Mouse (Mus musculus): ENCODE measurements around the gene Ppdpf. TPM values are rescaled to one million over a fixed set of nuclear protein-coding genes. Genes with fewer than 3 reads are reported as not detected.

The Ppdpf gene
- total RNA-seq (2021) = 10 to 100 TPM; 47.6 to 56.8 TPM
- long read RNA-seq, experiment 1, transcript Ppdpf-204 (2 exons, 510 nt) = minor isoform, 7 of 80 reads
- long read RNA-seq, experiment 1, transcript Ppdpf-201 (5 exons, 1,160 nt) = minor isoform, 11 of 80 reads
- long read RNA-seq, experiment 1, transcript Ppdpf-202 (5 exons, 689 nt) = minor isoform, 17 of 80 reads
- long read RNA-seq, experiment 1, transcript Ppdpf-205 (3 exons, 771 nt) = major isoform, 33 of 80 reads
- long read RNA-seq, experiment 1, partial matches to known transcripts = 3 of 80 reads
- long read RNA-seq, experiment 1, other reads (novel, unspliced or antisense) = 1 of 80 reads
- long read RNA-seq, experiment 2, transcript Ppdpf-201 (5 exons, 1,160 nt) = minor isoform, 12 of 66 reads
- long read RNA-seq, experiment 2, transcript Ppdpf-202 (5 exons, 689 nt) = minor isoform, 15 of 66 reads
- long read RNA-seq, experiment 2, transcript Ppdpf-205 (3 exons, 771 nt) = major isoform, 19 of 66 reads
- long read RNA-seq, experiment 2, transcript Ppdpf-204 (2 exons, 510 nt) = minor isoform, 9 of 66 reads
- long read RNA-seq, experiment 2, partial matches to known transcripts = 3 of 66 reads
- long read RNA-seq, experiment 2, other reads (novel, unspliced or antisense) = 1 of 66 reads

DNA sequence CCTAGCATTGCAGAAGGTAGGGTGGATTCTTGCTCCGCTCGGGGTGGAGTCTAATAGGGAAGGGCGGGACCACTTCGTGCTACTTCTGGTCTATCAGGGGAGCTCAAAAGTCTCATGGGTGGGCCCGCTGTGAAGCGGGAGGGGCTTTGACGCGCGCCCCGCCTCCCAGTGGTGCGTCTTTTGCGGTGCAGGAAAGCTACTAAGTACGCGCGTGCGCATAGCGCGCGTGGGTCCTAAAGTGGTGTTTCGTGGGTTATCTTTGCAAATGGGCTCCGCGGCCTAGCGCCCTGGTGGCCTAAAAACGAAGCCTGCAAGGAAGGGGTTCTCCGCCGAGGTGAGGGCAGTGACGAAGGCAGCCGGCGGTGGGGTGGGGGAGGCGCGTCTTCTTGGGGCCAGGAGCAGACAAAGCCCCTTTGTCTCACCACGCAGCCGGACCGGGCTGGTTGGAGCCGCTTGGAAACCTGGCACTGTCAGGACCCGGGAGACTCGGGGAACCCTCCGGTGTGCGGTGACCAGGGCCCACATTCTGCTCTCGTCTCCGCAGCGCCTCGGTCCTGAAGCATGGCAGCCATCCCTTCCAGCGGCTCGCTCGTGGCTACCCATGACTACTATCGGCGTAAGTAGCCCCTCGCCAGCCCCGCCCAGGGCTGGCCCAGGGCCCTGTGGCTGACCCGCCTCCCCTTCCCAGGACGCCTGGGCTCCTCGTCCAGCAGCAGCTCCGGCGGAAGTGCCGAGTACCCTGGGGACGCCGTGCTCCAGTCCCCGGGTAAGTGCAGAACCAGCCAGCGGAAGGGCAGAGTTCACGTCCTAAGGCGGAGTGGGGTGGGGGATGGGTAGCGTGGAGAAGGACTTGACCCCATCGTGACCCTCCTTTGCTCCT is at the start of gene Ppdpf:
Gene Ppdpf (plus strand): TSS at position 127 of the 880 bp plus-strand sequence.
- DNase-seq = peak; percentile 96 to 98

DNA sequence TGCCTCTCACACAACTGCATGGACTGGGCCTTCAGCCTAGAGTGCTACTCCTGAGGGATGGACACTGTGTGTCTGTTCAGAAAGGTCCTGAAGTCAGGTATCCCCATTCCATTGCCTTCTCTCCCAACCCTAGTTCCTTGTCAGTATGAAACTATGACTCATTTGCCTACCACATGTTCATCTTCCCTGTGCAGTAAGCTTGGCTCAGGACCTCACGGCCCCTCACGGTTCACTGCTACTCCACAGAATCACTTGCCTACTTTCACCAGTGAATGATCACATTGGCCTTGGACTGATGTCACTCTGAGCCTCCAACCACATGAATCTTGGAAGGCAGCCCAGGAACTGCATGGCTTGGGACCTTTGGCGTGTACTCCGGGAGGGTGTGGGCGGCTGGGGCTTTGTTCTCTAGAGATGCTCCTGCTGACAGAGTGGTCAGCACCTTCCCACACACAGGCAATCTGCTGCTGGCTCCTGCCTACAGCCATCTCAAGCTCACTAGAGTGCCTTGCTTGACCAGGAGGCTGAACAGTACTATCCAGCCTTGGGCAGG is 47.3 kb upstream of the Ppdpf start:
- DNase-seq = no peak

DNA sequence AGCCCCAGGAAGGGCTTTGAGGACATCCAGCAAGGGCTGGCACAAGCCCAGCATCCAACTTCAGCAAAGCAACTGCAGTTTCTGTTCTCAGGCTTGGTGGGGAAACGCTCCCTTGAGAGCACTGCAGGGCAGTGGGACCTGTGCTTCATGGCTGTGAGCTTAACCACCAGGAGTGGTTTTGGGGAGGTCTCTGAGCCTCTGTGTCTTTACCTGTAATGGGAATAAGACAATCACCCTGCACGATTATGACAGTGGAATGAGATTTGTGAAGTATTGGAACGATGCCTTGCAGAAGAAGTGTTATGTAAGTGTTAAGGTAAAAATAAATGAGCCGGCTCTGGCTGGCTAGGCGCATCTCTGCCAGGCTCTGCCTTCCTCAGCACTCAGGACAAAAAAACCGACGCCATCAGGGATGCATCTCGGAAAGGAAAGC is 44.3 kb upstream of the Ppdpf start:
- DNase-seq = peak in 1 of 2 experiments; percentile 28

DNA sequence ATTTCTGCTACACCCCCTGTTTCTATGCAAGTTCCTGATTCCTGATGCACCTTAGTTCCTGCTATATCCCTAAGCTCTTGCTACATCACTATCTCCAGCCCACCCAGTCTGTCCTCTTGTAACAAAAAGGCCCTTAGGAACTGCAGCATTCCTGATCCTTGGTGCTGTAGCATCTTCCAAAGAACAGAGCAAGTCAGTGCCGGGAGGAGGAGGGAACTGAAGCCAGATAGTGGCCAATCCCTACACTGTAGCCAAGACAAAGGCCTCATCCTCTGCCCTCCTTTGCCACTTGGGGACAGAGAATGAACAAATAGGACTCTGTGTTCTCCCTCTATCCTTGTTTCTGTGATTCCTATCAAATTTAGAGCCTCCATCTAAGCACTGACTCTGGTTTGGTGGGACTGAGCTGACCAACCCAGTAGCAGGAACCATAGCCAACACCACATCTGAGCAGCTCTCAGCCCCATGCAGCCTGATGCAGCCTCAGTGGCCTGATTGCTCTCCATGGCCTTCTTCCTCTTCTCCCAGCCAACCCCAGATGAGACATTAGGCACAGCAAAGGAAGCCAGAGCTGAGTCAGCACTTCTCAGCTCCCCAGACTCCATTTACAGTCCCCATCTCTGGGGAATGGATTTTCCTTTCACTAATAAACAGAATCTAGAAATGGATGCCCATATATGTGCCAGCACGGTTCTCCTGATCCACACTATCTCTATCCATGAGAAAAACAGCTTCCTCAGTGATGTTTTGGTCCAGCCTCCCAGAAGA is 43.4 kb upstream of the Ppdpf start:
- DNase-seq = no peak

DNA sequence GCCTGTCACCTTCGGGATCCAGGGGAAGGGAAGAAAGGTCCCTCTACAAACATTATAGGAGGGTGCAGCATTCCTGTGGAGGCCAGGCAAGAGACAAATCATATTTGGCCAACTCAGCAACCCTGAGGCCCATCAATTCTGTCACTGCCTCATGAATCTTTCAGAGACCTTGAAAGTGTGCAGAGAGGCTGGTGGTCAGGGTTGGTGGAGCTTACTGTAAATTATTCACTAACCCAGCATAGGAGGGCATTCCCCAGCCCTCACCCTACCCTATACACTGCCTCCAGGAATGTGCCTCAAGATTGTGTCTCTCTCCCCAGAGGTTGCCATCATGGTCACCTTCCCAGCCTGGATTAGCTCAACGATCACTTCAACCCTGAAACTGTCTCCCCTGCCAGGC is 42.4 kb upstream of the Ppdpf start:
- no peak for DNase-seq

DNA sequence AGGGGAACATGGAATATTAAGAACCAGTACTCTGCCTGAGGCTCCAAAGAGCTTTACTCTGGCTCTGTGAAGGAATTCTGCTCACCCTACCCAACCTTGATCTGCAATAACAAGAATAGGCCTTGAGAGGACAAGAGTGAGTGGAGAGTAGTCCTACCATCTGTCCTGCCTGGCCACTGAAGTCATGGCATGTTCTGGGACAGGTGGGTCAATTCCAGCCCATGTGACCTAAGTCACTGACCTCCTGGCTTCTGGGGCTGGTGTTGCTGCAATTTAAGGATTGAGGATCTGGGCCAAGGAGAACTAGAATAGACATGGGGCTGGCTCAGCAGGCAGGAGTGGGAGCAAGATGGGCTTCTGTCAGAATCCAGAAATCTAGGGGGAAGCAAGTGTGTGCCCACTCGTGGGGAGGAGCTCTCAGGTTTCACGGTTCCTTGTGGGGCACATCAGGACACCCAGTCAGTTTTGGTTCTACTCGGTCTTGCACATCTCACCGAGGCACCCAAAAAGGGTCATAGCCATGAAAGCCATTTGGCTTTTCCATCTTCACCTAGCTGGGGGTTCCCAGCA is 40.0 kb upstream of the Ppdpf start:
- DNase-seq = peak; percentile 42 to 54

DNA sequence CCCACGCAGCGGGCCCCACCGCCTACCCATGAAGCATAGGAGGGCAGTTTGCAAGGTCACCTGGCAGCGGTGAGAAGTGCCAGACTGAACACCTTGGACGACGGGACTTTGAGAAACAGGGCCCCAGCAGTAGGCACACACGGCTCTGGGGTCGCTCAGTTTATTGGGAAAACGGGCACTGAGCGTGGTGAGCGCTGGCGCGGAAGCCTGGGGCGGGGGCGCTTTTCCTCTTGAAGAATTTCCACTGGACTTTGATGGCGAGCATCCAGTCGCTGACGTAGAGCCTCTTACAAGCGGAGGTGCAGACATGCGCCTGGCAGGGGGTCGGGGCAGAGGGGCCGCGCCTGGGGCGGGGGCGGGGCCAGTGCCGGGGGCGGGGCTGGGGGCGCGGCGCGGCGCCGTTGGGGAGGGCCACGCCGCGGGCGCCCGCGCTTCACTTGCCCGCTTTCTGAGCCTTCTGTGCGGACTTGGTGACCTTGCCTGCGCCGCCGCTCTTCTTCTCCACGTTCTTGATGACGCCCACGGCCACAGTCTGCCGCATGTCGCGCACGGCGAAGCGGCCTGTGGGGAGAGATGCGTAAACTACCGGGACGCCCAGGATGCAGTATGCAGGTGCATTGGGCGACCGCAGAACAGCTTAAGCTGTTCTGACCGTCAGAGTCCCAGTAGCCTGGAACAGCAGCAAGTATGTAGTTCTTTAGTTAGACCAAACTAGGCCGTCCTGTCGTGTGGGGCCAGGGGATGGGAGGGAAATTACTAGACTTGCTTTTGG is 39.3 kb upstream of the Ppdpf start:
- peak; percentile 64 to 66 for DNase-seq

DNA sequence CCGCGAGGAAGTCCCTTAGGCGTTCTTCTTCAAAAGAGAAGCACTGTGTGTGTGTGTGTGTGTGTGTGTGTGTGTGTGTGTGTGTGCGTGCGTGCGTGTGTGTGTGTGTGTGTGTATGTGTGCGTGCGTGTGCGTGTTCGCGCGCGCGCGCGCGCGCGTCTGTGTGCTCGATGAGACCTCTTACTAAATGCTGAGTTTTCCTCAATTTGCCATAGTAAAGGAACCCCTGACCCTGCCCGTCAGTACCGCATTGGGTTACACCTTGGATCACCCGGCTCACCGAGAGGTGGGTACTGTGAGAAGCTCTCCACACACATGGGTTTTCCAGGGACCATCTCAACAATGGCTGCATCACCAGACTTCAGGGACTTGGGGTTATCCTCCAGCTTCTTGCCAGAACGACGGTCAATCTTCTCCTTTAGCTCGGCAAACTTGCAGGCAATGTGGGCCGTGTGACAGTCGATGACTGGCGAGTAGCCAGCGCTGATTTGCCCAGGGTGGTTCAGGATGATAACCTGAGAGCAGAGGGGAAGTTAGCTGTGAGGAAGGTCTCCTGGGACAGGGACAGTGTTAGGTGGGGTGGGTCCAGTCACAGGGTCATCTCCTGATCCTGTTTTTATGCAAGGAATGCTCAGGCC is 38.6 kb upstream of the Ppdpf start:
- peak in 1 of 2 experiments; percentile 51 for DNase-seq

DNA sequence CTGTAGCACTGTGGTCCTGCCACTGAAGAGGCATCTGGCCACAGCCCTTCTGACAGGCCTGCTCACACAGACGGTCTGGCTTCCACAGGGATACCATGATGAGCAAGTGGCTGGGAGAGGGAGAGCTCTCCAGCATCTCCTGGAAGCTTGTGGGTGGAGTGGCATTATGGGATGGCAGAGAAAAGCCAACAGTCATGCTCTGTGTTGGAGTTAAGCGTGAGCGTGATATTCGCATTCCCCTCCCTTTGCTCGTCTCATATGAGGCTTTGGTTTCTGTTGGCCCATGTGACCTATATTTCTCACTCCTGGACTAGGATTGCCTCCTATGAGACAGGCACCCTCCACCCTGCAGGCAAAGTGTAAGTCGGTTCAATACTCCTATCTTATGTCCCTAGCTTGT is 36.8 kb upstream of the Ppdpf start:
- DNase-seq = no peak

DNA sequence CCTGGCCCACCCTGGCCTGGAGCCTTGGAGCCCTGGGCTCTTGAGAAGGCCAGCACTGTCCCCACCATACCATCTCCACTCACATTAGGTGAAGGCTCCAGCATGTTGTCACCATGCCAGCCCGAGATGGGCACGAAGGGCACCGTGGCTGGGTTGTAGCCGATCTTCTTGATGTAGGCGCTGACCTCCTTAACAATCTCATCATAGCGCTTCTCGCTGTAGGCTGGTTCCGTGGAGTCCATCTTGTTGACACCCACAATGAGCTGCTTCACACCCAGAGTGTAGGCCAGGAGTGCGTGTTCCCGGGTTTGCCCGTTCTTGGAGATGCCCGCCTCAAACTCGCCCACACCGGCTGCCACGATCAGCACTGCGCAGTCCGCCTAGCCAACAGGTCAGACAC is 34.3 kb upstream of the Ppdpf start:
- no peak for DNase-seq

DNA sequence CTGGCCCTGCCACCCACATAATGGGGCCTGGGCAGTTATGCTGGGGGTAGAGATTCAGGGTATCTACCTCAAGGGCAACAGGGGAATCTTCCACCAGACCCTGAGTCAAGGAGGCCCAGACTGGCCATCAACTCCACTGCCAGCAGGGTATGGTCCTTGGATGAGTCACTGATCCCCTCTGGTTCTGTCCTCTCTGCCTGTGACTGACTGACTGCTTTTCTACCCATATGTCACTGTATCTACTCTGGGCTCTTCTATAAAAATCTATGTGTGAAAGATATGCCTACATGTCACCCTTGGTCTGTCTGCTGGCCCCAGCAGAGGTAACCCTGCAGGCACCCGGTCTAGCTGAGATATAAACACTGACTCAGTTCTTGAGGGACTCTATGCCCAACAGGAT is 33.9 kb upstream of the Ppdpf start:
- DNase-seq = no peak

DNA sequence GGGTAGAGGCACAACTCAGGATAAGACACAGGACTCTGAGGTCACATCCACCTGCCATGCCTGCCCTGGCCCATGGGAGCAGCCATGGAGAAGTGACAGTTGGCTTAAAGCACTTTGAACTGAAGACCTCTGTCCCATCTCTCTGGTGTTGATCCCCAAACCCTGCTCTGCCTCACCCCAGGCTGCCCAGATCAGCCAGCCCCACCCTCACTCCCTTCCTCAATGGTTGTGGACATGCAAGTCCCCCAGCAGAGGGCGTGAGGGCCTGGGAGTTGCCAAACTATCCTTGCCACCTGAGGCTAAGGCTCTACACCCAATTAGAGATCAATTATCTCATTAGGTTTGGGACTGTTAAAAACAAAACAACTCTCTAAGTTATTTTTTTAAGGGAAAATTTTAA is 33.2 kb upstream of the Ppdpf start:
- peak in 1 of 2 experiments; percentile 56 for DNase-seq

DNA sequence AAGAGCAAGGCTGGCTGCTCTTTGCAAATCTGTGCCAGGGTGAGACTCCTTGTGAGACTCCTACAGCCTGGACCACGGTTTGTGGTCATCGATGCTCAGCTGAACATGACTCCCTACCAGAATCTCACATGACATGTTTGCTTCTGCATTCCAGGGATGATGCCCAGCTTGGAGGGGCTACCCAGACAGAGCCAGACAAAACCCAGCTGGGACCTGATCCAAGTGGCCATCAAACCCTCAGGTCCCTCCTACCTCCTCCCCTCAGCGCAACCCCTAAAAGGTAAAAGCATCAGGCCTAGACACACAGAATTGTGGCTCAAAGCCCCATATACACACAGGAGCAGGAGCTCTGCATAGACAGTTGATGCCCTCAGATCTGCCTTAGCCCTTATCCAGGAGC is 32.7 kb upstream of the Ppdpf start:
- no peak for DNase-seq

DNA sequence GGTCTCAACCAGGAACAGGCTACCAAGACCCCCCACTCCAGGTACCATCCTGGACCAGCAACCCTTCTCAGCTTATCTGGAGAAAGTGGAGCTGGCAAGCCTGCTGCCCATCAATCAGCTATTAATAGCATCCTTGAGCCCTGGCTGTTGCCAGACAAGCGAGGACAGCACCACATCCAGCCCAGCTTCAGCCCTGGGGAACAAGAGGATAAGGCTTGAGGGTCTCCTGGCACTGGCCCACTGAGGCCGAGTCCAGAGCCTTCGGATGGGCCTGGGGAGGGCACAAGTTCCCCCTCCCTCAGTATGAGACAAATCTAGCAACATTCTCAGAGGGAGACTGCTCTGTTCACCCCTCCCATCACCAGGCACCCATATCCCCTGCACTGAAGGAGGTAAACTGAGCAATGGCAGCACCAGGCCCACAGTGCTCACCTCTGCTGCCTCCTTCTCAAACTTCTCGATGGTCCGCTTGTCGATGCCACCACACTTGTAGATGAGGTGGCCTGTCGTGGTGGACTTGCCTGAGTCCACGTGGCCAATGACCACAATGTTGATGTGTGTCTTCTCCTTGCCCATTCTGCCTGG is 32.1 kb upstream of the Ppdpf start:
- peak; percentile 59 to 60 for DNase-seq

DNA sequence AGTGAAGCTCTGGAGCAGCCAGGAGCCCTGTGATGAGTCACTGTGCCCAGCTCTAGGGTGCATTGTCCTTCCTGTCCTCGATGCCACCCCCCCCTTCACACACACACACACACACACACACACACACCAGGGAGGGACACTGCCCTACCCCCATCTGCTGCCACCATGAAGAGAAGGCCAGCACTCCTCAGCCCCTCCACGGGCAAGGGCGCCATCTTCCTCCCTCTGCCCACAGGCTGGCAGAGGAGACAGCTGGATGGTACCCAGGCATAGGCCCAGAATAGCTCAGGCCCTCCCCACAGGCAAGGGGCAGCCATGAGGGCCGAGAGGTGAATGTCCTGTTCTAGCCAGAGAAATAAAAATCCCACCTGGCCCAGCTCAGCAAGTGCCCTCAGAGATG is 31.2 kb upstream of the Ppdpf start:
- DNase-seq = peak; percentile 62 to 72

DNA sequence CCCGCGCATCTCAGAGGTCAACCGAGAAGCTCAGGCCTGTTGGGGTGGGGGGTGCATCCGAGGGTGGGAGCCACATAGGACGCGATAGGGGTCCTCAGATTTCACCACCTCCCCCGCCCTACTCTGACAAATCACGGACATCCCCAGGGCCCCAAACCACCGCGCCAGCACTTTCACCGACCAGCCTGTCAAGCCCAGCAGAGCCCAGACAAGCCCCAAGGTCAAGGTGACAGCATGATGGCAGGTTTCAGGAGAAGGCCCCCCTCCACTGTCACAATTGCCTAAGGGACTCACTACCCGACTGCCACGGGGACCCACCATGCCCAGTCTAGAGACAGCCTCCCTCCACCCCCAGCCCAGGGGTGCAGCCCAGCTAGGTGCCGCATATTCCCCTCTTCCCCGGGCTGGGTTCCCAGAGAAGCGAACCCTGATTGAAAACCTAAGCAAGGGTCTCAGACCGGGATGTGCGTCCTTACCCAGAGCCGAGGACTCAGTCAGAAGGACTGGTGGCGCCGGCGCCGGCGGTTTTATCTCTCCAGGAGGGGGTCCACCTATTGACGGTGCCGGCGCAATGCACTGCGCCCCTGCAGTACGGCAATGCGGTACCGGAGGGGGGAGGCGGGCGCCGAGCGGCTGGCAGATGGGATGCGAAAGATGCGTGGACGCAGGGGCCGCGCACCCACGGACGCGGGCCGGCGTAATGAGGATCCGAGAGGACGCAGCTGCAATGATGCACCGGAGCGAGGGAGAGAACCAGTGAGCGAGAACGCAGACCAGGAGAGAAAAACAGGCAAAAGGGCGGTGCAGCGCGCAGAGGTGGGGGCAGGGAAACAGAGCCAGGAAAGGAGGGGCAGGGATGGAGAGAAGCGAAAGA is 30.6 kb upstream of the Ppdpf start, which contains the start of gene Eef1a2:
Gene Eef1a2 (minus strand): TSS at position 767 of the 874 bp plus-strand sequence.
- DNase-seq = peak; percentile 72 to 79

DNA sequence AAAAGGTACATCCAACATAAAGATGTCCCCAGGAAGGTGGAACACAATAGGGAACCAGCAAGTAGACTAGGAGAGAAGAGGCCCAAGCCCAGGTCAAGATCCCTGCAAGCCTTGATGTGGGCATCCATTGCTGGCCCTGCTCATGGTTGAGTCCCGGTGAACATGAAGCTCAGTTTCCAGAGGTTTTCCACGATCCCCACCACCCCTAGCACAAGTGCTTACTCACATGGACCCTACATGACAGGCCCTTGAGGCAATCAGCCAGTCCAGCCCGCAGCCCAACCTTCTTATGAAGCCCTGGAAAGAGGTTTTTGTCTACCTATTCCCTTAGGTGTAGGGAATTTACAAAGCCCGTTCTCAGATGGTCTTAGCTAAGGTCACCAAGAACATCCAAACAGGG is 29.9 kb upstream of the Ppdpf start:
- no peak for DNase-seq

DNA sequence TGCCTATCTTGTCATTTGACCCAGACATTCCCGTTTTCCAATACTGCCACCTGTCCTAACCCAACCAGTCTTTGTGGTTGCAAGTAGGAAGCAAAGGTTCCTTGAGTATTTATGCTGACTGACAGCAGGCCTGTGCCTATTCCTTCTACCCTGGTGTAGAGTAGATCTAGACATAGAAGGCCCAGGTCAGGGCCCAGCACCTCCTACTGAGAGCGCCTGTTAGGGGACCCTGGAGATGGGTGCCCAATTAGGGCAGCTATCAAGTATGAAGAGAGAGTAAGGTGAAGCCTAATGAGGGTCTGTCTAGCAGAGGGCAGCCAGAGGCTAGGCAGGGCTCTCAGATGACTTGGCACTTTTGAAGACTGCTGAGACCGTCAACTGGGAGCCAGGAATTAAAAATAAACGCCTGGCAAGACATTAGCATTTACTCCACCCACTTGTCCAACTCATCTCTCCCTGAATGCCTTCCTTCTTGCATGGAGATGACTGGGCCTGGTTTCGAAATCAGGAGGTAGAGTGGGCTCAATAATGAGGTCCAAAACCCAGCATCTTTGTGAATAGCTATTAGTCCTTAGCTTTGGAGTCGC is 29.2 kb upstream of the Ppdpf start:
- DNase-seq = peak; percentile 66 to 75

All from heart, adult 18-20 months (tissue).